Mouse (Mus musculus): Measurements from ENCODE around the gene Lin52. TPM values are rescaled to one million over a fixed set of nuclear protein-coding genes. Genes with fewer than 3 reads are reported as not detected.
"Not testable (repeated sequence)": the region's sequence is repeated elsewhere in the genome, so short reads cannot be mapped to it uniquely, and the experiment has no call there.

Gene Lin52
- polyA plus RNA-seq, 1 experiment from 2014 or later: 8.5 TPM

- DNase-seq (ENCODE audit: low spot score): peak; percentile 5
- no peaks in the 10 kb centered on the region for H3K27me3 ChIP-seq (ENCODE audit: control insufficient read depth, insufficient read depth, low read length)
- no peak overlapping the region for H3K27ac ChIP-seq (replicated peaks)
- TF ChIP-seq EP300 (optimal IDR thresholded peaks at IDR 0.05) (no peak), CTCF (IDR thresholded peaks at IDR 0.05; ENCODE audit: low read depth) (no peak)
- no peaks in the 10 kb centered on the region for H3K9me3 ChIP-seq (ENCODE audit: control insufficient read depth, low read length)
- H3K4me2 ChIP-seq (replicated peaks; ENCODE audit: low read depth): no peak overlapping the region
- ATAC-seq (ENCODE audit: low FRiP score, low TSS enrichment): no peak
- H3K36me3 ChIP-seq (ENCODE audit: control insufficient read depth, insufficient read depth, low read length): peaks cover 5% of the 10 kb centered on the region; the same call in 1 of the 2 replicates
- H3K4me3 ChIP-seq (ENCODE audit: low read depth, low read length): no peak overlapping the region
- WGBS: 88% methylated on average over 13 of the region's 13 CpGs
- no peaks in the 10 kb centered on the region for H3K4me1 ChIP-seq (replicated peaks; ENCODE audit: control insufficient read depth, insufficient read depth)
- no peak overlapping the region for H3K9ac ChIP-seq (ENCODE audit: low read length)
These were observed 80.9 kb downstream of the Lin52 start for GRCm38 (mm10) chr12:84531906-84532829.

GRCm38 (mm10) chr12:84532830-84533199, 81.6 kb downstream of the Lin52 start:
- no peak overlapping the region for H3K4me3 ChIP-seq (ENCODE audit: low read depth, low read length)
- H3K27me3 ChIP-seq (ENCODE audit: control insufficient read depth, insufficient read depth, low read length): no peaks in the 10 kb centered on the region
- TF ChIP-seq CTCF (IDR thresholded peaks at IDR 0.05; ENCODE audit: low read depth): no peak
- TF ChIP-seq EP300 (optimal IDR thresholded peaks at IDR 0.05): no peak
- ATAC-seq (ENCODE audit: low FRiP score, low TSS enrichment) (no peak), DNase-seq (ENCODE audit: low spot score) (peak; percentile 9)
- no peak overlapping the region for H3K9ac ChIP-seq (ENCODE audit: low read length)
- no peak overlapping the region for H3K27ac ChIP-seq (replicated peaks)
- WGBS: 94% methylated on average over 8 of the region's 8 CpGs
- no peaks in the 10 kb centered on the region for H3K4me1 ChIP-seq (replicated peaks; ENCODE audit: control insufficient read depth, insufficient read depth)
- H3K36me3 ChIP-seq (ENCODE audit: control insufficient read depth, insufficient read depth, low read length): peaks cover 5% of the 10 kb centered on the region; the same call in 1 of the 2 replicates
- no peaks in the 10 kb centered on the region for H3K9me3 ChIP-seq (ENCODE audit: control insufficient read depth, low read length)
- H3K4me2 ChIP-seq (replicated peaks; ENCODE audit: low read depth): no peak overlapping the region

GRCm38 (mm10) chr12:84533706-84534486, 82.7 kb downstream of the Lin52 start:
- H3K9ac ChIP-seq (ENCODE audit: low read length): no peak overlapping the region
- H3K4me1 ChIP-seq (replicated peaks; ENCODE audit: control insufficient read depth, insufficient read depth): no peaks in the 10 kb centered on the region
- no peaks in the 10 kb centered on the region for H3K9me3 ChIP-seq (ENCODE audit: control insufficient read depth, low read length)
- DNase-seq (ENCODE audit: low spot score): no peak
- ATAC-seq (ENCODE audit: low FRiP score, low TSS enrichment): no peak
- H3K27me3 ChIP-seq (ENCODE audit: control insufficient read depth, insufficient read depth, low read length): no peaks in the 10 kb centered on the region
- no peak overlapping the region for H3K4me2 ChIP-seq (replicated peaks; ENCODE audit: low read depth)
- H3K27ac ChIP-seq (replicated peaks): no peak overlapping the region
- 84% methylated on average over 7 of the region's 7 CpGs for WGBS
- no peak overlapping the region for H3K4me3 ChIP-seq (ENCODE audit: low read depth, low read length)
- TF ChIP-seq EP300 (optimal IDR thresholded peaks at IDR 0.05): no peak
- no peak for TF ChIP-seq CTCF (IDR thresholded peaks at IDR 0.05; ENCODE audit: low read depth)
- peaks cover 5% of the 10 kb centered on the region; the same call in 1 of the 2 replicates for H3K36me3 ChIP-seq (ENCODE audit: control insufficient read depth, insufficient read depth, low read length)

- 93% methylated on average over 3 of the region's 3 CpGs for WGBS
These were observed 88.3 kb downstream of the Lin52 start for GRCm38 (mm10) chr12:84539537-84539936.

GRCm38 (mm10) chr12:84541391-84541958, 90.3 kb downstream of the Lin52 start:
- no peak overlapping the region for H3K9ac ChIP-seq (ENCODE audit: low read length)
- H3K27ac ChIP-seq (replicated peaks): no peak overlapping the region
- DNase-seq (ENCODE audit: low spot score) (no peak), ATAC-seq (ENCODE audit: low FRiP score, low TSS enrichment) (no peak)
- no peaks in the 10 kb centered on the region for H3K36me3 ChIP-seq (ENCODE audit: control insufficient read depth, insufficient read depth, low read length)
- no peaks in the 10 kb centered on the region for H3K4me1 ChIP-seq (replicated peaks; ENCODE audit: control insufficient read depth, insufficient read depth)
- WGBS: 84% methylated on average over 11 of the region's 11 CpGs
- H3K4me3 ChIP-seq (ENCODE audit: low read depth, low read length): no peak overlapping the region
- TF ChIP-seq EP300 (optimal IDR thresholded peaks at IDR 0.05) (no peak), CTCF (IDR thresholded peaks at IDR 0.05; ENCODE audit: low read depth) (no peak)
- H3K9me3 ChIP-seq (ENCODE audit: control insufficient read depth, low read length): no peaks in the 10 kb centered on the region
- no peak overlapping the region for H3K4me2 ChIP-seq (replicated peaks; ENCODE audit: low read depth)
- H3K27me3 ChIP-seq (ENCODE audit: control insufficient read depth, insufficient read depth, low read length): no peaks in the 10 kb centered on the region

More at GRCm38 (mm10) chr12:84539537-84539936, 88.3 kb downstream of the Lin52 start:
- DNase-seq (ENCODE audit: low spot score); H3K9me3 ChIP-seq (ENCODE audit: control insufficient read depth, low read length); H3K4me1 ChIP-seq (replicated peaks; ENCODE audit: control insufficient read depth, insufficient read depth); H3K27me3 ChIP-seq (ENCODE audit: control insufficient read depth, insufficient read depth, low read length); H3K27ac ChIP-seq (replicated peaks); ATAC-seq (ENCODE audit: low FRiP score, low TSS enrichment); H3K4me3 ChIP-seq (ENCODE audit: low read depth, low read length); H3K9ac ChIP-seq (ENCODE audit: low read length); H3K4me2 ChIP-seq (replicated peaks; ENCODE audit: low read depth); H3K36me3 ChIP-seq (ENCODE audit: control insufficient read depth, insufficient read depth, low read length): not testable (repeated sequence)
- TF ChIP-seq CTCF (IDR thresholded peaks at IDR 0.05; ENCODE audit: low read depth): peak; percentile 62
